Mouse (Mus musculus): ENCODE results near the gene Wnk4.

Gene Wnk4

GRCm38 (mm10) chr11:101238071-101238647 is 22.2 kb upstream of the Wnk4 start:
- DNase-seq (ENCODE audit: low read depth, low spot score): no peak

- no peak for DNase-seq (ENCODE audit: low read depth, low spot score)
These were observed 15.3 kb upstream of the Wnk4 start for GRCm38 (mm10) chr11:101245071-101245470.

- DNase-seq (ENCODE audit: low read depth, low spot score): no peak
These were observed 14.3 kb upstream of the Wnk4 start, which contains the start of gene Ramp2 for GRCm38 (mm10) chr11:101245855-101246701. Ramp2 (plus strand) TSS chr11:101246028.

GRCm38 (mm10) chr11:101246702-101247012 is 13.7 kb upstream of the Wnk4 start:
- DNase-seq (ENCODE audit: low read depth, low spot score): no peak

DNA sequence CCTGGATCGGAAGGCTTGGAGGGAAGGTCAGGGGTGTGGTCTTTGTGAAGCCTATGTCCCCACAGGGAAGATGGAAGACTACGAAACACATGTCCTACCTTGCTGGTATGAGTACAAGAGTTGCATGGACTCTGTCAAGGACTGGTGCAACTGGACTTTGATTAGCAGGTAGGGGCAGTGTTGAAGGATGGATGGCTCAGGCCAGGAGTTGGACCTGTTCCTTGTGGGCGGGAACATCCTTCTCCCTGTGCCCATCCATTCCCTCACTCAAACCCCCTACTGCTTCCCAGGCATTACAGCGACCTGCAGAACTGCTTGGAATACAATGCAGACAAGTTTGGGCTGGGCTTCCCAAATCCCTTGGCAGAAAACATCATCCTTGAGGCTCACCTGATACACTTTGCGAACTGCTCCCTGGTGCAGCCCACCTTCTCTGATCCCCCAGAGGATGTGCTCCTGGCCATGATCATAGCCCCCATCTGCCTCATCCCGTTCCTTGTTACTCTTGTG is 12.8 kb upstream of the Wnk4 start:
- DNase-seq (ENCODE audit: low read depth, low spot score): no peak

GRCm38 (mm10) chr11:101248258-101248994 is 11.9 kb upstream of the Wnk4 start:
- DNase-seq (ENCODE audit: low read depth, low spot score): peak; percentile 72

GRCm38 (mm10) chr11:101251031-101251430 is 9.3 kb upstream of the Wnk4 start:
- DNase-seq (ENCODE audit: low read depth, low spot score): no peak

DNA sequence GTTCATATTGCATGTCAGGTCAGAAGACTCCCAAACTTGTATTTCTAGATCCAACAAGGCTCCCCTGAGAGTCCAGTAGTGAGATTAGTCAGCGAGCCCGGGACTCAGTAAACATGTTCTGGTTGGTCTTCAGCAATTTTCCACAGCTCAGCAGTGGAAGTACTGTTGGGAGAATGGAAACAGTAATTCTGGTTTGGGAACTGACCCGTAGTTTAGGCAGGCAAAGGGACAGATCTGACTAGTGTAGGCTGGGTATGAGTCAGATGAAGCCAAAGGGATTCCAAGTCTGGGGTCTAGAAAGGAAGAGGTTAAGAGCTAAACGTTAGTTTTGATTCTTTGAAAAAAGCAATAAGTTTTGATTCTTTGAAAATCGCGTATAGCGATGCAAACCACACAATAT is 7.4 kb upstream of the Wnk4 start:
- peak; percentile 71 for DNase-seq (ENCODE audit: low read depth, low spot score)

DNA sequence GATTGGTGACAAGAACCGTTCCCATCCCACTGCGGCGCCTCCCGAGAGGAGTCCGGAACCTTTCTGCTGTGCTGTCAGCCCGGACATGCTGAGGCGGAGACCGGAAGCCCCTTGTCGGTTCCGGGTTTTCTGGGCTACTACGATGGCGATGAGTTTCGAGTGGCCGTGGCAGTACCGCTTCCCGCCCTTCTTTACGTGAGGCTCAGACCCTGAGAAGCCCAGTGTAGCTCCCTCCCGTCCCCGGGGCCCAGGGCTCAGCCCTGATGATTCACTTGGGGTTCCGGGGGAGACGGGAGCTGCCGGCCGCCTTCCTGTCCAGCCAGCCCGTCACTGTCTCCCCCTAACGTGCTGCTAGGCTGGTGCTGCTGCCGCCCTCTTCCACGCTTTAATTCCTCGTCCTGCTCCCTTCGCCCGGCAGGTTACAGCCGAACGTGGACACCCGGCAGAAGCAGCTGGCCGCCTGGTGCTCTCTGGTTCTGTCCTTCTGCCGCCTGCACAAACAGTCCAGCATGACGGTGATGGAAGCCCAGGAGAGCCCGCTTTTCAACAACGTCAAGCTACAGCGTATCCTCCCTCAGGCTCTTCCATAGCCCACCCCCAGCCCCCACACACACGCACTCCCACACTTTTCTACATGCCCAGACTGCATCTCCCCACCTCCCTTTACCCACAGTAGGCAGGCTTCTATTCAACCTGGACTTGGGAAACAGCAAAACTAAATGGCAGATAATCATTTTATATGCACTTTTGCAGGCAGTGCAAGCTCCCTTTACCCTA is 6.6 kb upstream of the Wnk4 start, which contains the start of gene Vps25:
Vps25 (plus strand) TSS at position 95 of the 777 bp plus-strand sequence.
- peak; percentile 92 for DNase-seq (ENCODE audit: low read depth, low spot score)

GRCm38 (mm10) chr11:101255826-101256775 is 4.3 kb upstream of the Wnk4 start:
- no peak for DNase-seq (ENCODE audit: low read depth, low spot score)

GRCm38 (mm10) chr11:101259261-101259712 is 1.1 kb upstream of the Wnk4 start:
- DNase-seq (ENCODE audit: low read depth, low spot score): no peak

DNA sequence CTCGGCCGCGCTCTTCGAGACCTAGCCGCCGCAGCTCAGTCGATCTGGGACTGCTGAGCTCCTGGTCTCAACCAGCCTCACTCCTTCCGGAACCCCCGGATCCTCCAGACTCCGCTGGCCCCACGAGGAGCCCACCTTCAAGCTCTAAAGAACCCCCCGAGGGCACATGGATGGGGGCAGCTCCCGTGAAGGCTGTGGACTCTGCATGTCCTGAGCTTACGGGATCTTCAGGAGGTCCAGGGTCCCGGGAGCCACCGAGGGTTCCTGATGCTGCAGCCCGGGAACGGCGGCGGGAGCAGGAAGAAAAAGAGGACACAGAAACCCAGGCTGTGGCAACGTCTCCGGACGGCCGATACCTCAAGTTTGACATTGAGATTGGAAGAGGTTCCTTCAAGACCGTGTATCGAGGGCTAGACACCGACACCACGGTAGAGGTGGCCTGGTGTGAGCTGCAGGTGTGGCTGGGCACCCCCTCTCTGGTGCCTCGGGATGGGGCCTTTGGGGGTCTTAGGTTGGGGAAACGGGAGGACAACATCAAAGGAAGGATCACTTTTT is 536 bp downstream of the Wnk4 start:
- no peak for DNase-seq (ENCODE audit: low read depth, low spot score)

GRCm38 (mm10) chr11:101262272-101262967 is 2.1 kb downstream of the Wnk4 start:
- no peak for DNase-seq (ENCODE audit: low read depth, low spot score)

- DNase-seq (ENCODE audit: low read depth, low spot score): no peak
These were observed 3.0 kb downstream of the Wnk4 start for GRCm38 (mm10) chr11:101263138-101263988.

DNA sequence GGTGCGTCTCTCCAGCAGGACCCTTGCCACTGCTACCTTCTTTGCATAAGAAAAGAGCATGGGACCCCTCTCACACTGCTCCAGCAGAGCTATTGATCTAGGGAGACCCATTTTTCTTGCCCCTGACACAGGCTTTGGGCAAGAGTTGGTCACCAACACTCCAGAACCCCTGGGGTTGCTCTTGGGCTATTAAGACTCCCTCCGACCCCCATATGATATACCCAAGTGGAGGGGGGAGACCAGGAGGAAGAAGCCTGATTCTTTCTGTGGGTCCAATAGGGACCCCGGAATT is 3.6 kb downstream of the Wnk4 start:
- DNase-seq (ENCODE audit: low read depth, low spot score): no peak

- DNase-seq (ENCODE audit: low read depth, low spot score): no peak
These were observed 4.6 kb downstream of the Wnk4 start for GRCm38 (mm10) chr11:101264954-101265471.

GRCm38 (mm10) chr11:101265906-101266305 is 5.5 kb downstream of the Wnk4 start:
- no peak for DNase-seq (ENCODE audit: low read depth, low spot score)

DNA sequence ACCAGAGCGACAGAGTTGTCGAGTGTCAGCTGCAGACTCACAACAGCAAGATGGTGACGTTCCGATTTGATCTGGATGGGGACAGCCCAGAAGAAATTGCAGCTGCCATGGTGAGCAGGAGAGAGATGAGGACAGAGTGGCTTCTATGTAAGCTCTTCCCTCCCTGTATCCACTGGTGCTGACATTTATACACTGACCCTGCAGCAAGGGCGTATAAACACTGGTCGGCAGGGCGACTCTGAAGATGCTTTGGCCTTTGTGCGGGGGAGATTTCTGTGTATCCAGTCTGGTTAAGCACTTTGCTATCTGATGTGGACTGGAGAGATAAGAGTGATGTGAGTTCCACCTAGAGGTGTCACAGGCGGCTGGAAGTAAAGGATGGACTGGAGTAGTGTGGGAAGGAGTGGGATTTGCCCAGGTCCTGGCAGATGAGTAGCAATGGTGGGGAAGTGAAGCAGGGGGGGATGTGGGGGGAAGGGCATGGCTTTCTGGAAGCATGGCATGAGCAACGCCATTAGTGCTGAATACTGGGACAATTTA is 9.3 kb downstream of the Wnk4 start:
- DNase-seq (ENCODE audit: low read depth, low spot score): no peak
